Mouse (Mus musculus) CD4-positive naive resting alpha-beta T cell, adult 57 days (primary cell): ENCODE results near the gene Atg14. TPM values are rescaled to one million over a fixed set of nuclear protein-coding genes. Genes with fewer than 3 reads are reported as not detected.

Experiments used
- total RNA-seq: library from RNA; stranded (reverse); gene quantifications from one replicate; pipeline ENCODE4 v1.2.4, GENCODE M21; 2023

Atg14 gene
- total RNA-seq = 30.2 TPM

GRCm38 (mm10) chr14:47570549-47570948, at the start of gene Atg14:
Gene Atg14 (minus strand): TSS chr14:47570649.

Other genes starting within 250 kb of the Atg14 start
- gene Lgals3, start 202.9 kb downstream of the Atg14 start, total RNA-seq = 2.9 TPM
- gene Dlgap5, start 152.2 kb downstream of the Atg14 start, total RNA-seq = 8.5 TPM
- gene Fbxo34, start 120.2 kb downstream of the Atg14 start, total RNA-seq = 17.3 TPM
- gene Ktn1, start 77.8 kb upstream of the Atg14 start, total RNA-seq = 72.5 TPM